Mouse (Mus musculus): ENCODE data around the gene Myh14.

Myh14 gene

GRCm38 (mm10) chr7:44598336-44598735 lies 72.3 kb downstream of the Myh14 start:
- DNase-seq (ENCODE audit: low spot score): no peak

GRCm38 (mm10) chr7:44597666-44598065 lies 73.0 kb downstream of the Myh14 start:
- DNase-seq (ENCODE audit: low spot score): no peak

GRCm38 (mm10) chr7:44596996-44597538 lies 73.6 kb downstream of the Myh14 start:
- no peak for DNase-seq (ENCODE audit: low spot score)

- DNase-seq (ENCODE audit: low spot score): no peak
Observed at GRCm38 (mm10) chr7:44596051-44596450, 74.6 kb downstream of the Myh14 start.

GRCm38 (mm10) chr7:44595131-44595561 lies 75.5 kb downstream of the Myh14 start:
- DNase-seq (ENCODE audit: low spot score): no peak

- DNase-seq (ENCODE audit: low spot score): no peak
Observed at GRCm38 (mm10) chr7:44594291-44594690, 76.4 kb downstream of the Myh14 start.

- peak; percentile 51 for DNase-seq (ENCODE audit: low spot score)
Observed at GRCm38 (mm10) chr7:44593775-44594174, 76.9 kb downstream of the Myh14 start.

GRCm38 (mm10) chr7:44593051-44593450 lies 77.6 kb downstream of the Myh14 start:
- DNase-seq (ENCODE audit: low spot score): no peak

GRCm38 (mm10) chr7:44591348-44592116 lies 79.1 kb downstream of the Myh14 start:
- DNase-seq (ENCODE audit: low spot score): no peak

GRCm38 (mm10) chr7:44590402-44591347 lies 80.0 kb downstream of the Myh14 start, which contains the start of gene Kcnc3:
TSS of gene Kcnc3 (plus strand) at chr7:44590664.
- DNase-seq (ENCODE audit: low spot score): peak; percentile 41

GRCm38 (mm10) chr7:44589946-44590345 lies 80.7 kb downstream of the Myh14 start:
- DNase-seq (ENCODE audit: low spot score): no peak

GRCm38 (mm10) chr7:44589149-44589548 lies 81.5 kb downstream of the Myh14 start:
- DNase-seq (ENCODE audit: low spot score): no peak

- DNase-seq (ENCODE audit: low spot score): no peak
Observed at GRCm38 (mm10) chr7:44588338-44588737, 82.3 kb downstream of the Myh14 start.

- DNase-seq (ENCODE audit: low spot score): no peak
Observed at GRCm38 (mm10) chr7:44587676-44588075, 83.0 kb downstream of the Myh14 start.

- no peak for DNase-seq (ENCODE audit: low spot score)
Observed at GRCm38 (mm10) chr7:44586930-44587329, 83.7 kb downstream of the Myh14 start.

- DNase-seq (ENCODE audit: low spot score): no peak
Observed at GRCm38 (mm10) chr7:44586518-44586917, 84.1 kb downstream of the Myh14 start.

- DNase-seq (ENCODE audit: low spot score): no peak
Observed at GRCm38 (mm10) chr7:44585606-44586005, 85.0 kb downstream of the Myh14 start.

- DNase-seq (ENCODE audit: low spot score): no peak
Observed at GRCm38 (mm10) chr7:44584921-44585320, 85.7 kb downstream of the Myh14 start.

GRCm38 (mm10) chr7:44584265-44584804 lies 86.3 kb downstream of the Myh14 start:
- no peak for DNase-seq (ENCODE audit: low spot score)

GRCm38 (mm10) chr7:44583146-44583545 lies 87.5 kb downstream of the Myh14 start:
- DNase-seq (ENCODE audit: low spot score): no peak

GRCm38 (mm10) chr7:44582709-44583108 lies 87.9 kb downstream of the Myh14 start:
- no peak for DNase-seq (ENCODE audit: low spot score)

GRCm38 (mm10) chr7:44581637-44582036 lies 89.0 kb downstream of the Myh14 start:
- no peak for DNase-seq (ENCODE audit: low spot score)

Measured in urinary bladder, postnatal 10 days (tissue).